Mouse (Mus musculus): ENCODE results near the gene Sgip1.

- no peak for TF ChIP-seq CTCF (IDR thresholded peaks at IDR 0.05; ENCODE audit: low read depth)
- no peak for TF ChIP-seq EP300 (IDR thresholded peaks at IDR 0.05; ENCODE audit: low read depth)
These were observed 199.2 kb downstream of the Sgip1 start for GRCm38 (mm10) chr4:102940266-102940665.
